Mouse (Mus musculus): ENCODE measurements around the gene Pde4d.

The Pde4d gene

DNA sequence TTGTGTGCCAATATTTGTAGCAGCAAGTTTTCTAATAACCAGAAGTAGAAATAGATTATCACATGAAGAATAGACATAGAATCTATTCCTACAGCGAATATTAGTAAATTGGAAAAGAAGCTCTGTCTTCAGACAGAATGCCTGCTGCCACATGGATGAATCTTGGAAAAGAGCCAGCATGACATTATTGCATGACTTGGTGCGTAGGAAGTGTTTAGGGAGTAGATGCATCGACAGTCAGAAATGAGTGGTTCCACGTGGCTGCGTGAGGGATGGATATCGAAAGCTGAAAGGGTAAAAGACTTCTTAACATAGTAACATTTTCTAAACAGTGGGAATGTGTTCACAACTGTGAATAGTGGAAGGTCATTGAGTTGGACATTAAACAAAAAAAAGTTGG lies 912.6 kb downstream of the Pde4d start:
- intact Hi-C loops (cut with DNase I), result no loop called here

- intact Hi-C loops (cut with DNase I), result no loop called here
Observed at GRCm38 (mm10) chr13:109374465-109374864, 924.7 kb downstream of the Pde4d start.

DNA sequence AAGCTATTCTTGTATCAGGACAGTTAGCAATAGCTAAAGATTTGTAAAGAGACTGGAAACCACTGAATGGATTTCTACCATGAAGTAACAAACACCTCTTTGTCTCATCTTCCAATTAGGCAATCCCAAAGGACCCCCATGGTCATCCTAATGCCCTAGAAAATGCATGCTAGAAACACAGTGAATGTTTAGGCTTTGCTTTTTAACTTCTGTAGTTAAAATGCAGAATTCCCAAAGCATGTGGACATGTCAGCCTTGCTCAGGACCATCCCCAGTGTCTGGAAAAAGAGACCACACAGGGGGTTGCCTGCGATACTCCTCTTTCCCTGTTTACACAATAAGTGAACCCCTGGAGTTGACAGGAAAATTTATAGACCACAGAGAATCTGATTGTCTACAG lies 926.9 kb downstream of the Pde4d start:
- intact Hi-C loops (cut with DNase I), result no loop called here

DNA sequence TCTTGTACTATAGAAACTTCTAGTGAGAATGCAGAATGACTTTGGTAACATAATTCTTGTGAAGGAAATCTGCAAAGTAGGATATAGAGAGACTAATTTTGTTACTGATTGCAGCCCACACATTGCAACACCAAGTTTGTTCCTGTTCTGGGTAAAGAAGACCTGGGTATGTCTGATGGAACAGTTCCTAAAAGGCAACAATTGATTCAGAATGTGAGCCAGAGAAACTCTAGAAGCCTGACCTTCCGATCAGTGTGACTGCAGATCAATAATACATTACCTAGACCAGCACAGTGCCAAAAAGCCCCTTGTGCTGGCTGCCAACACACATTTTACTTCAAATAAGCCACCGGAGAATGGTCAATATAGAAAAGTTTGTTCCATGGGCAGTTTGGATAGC lies 930.4 kb downstream of the Pde4d start:
- intact Hi-C loops (cut with DNase I), result no loop called here

GRCm38 (mm10) chr13:109388626-109389220 lies 939.0 kb downstream of the Pde4d start:
- intact Hi-C loops (cut with DNase I), result no loop called here

DNA sequence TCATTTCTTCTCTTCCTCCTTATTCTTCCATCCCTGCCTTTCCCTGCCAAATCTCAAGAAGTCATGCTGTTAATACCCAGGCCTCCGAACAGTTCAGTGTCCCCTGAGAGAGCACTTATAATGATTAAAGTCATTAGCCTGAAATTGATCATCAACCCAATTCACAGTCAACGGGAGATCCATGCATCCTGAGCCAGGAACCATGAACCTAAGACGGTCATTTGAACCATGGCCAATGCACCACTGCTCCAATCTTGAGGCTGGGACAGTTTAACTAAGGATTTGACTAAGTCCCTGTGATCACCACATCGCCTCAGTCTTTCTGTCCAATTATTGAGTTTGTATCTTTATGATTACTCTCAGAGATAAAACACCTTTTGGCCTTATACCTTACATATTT lies 952.6 kb downstream of the Pde4d start:
- intact Hi-C loops (cut with DNase I), result no loop called here

GRCm38 (mm10) chr13:109402936-109403335 lies 953.2 kb downstream of the Pde4d start:
- intact Hi-C loops (cut with DNase I), result no loop called here

DNA sequence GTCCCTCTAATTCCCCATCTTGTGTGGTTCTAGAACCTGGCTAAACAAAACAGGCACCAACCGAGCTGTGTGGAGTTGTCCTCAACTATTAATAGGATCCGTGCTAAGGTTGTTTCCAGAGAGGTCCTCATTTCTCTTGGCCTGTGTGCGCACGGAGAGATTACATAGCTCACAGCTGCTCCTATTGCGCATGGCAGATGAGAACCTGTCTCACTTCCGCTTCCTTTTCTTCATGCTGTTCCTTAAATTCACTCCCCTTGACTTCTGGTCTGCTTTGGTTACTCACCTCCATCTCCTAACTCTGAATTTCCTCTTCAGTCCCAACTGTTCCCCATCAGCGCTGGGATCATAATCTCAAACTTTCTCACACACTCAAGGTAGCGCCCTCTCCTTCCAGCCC lies 956.6 kb downstream of the Pde4d start:
- intact Hi-C loops (cut with DNase I), result no loop called here

DNA sequence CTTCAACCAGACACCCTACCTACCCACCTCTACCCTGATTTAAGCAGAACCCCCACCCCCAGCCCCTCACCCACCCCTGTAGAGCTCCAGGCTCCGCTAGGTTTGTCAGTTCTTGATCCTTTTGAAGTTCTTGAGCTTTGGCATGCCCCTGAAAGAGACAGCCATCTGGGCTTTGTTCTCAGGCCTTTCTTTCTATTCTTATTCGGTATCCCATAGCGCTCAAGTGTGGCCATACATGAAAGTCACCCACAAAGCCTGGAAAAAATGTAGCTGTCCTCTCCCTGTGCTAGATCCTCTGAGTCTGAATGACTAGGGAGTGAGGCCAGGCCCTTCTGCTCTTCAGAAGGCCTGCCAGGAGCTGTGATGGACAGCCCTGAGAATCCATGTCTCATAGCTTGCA lies 957.6 kb downstream of the Pde4d start:
- intact Hi-C loops (cut with DNase I), result no loop called here

DNA sequence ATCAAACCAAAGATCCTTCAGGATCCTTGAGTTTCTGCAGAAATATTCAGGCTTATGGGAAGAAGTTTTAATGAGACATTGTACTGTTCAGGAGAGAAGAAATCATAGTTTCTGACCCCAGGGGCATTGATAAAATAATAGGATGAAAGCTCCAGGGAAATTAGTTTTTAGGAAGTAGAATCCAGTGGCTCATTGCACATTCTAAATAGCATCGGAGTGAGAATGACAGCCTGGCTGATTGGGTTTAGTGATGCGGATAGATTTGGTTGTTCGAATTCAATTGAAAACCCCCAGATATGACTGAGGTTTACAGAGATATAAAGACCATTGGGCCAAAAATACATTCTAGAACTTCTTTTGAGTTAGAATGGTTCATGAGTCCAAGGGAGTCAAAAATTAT lies 970.7 kb downstream of the Pde4d start:
- intact Hi-C loops (cut with DNase I), result no loop called here

DNA sequence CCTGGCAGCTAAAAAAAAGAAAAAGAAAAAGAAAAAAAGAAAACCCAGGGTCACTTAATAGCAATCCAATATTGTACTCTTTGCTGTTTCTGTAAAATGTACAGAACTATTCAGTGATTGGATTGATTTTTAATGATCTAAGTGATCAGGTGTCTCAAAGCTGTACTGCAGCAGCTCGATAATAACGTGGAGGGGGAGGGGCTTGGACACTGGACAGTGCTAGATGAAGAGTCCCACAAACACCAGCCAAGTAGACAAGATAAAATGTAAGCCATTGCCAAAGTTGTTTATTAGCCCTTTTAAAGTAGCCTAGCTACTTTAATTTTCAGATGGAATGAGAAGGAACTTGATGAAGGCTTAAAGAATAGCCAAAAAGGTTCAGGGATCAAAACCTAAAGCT lies 975.2 kb downstream of the Pde4d start:
- intact Hi-C loops (cut with DNase I), result no loop called here

DNA sequence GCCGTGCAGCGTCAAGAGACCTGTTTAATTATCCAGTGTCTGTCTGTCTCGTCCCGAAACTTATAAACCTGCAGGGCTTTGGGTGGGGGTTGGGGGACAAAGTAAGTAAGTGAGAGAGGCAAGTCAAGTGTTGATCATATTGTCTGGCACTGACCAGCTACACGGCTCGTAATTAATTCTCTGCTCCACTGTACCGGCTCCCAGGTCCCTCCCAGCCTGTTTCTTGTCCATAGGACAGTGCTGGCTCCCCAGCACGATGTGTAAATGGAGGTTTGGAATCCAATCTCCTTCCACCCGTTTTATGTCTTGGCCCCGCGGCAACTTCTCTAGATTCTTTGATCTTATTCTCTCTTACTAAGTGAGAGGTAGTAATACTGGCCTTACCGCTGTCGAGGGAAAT lies 975.8 kb downstream of the Pde4d start:
- intact Hi-C loops (cut with DNase I), result no loop called here

DNA sequence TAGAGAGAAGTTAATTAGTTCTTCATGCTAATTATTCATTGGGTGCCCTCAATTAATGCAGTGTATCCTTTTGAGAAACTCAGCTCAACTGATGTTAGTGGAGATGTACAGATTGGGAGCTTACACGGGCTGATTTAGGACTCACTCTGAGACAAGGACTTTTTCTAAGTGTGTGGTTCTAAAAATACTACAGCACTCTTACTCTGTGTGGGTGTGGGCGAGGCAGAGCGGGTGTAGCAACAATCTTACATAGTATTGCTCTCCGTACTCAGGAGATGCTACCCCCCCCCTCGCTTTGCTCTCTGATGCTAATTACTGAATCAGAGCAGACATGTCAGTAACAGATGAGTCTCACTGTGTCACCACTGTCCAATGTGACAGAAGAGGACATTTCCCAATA lies 976.3 kb downstream of the Pde4d start:
- intact Hi-C loops (cut with DNase I), result no loop called here

- intact Hi-C loops (cut with DNase I), result no loop called here
Observed at GRCm38 (mm10) chr13:109427541-109427940, 977.8 kb downstream of the Pde4d start.

- intact Hi-C loops (cut with DNase I), result no loop called here
Observed at GRCm38 (mm10) chr13:109429544-109429943, 979.8 kb downstream of the Pde4d start.

- intact Hi-C loops (cut with DNase I), result no loop called here
Observed at GRCm38 (mm10) chr13:109437231-109437776, 987.6 kb downstream of the Pde4d start.

DNA sequence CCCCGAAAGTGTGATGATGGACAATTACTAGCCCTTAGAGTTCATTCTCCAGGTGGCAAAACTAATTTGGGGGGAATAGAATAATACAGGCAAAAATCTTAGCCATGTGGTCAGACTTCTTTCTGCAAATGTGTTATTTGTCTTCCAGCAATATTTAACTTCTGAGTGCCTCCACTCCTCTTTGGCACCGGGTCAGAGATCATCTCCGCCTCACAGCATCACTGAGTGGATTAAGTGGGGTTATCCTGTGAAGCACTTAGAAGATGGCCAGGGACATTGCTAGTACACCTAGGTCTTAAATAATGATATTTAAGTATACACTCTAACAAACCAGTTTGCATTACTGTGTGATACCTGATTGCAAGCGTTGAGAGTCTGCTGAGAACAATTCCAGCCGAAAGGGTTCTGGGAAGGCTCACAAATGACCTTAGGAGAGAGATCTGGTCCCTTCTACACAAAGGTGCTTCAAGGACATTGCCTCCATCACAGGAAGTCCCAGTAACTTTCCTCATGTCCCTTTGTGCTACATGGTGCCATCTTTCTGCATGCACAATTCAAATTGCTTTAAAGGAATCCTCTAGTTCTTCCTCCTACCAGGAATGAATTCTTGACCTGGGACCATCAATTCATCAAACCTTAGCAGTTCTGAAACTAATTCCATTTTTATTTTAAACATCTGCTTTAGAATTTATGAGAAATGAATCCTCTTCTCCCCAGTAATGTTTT lies 989.9 kb downstream of the Pde4d start:
- intact Hi-C loops (cut with DNase I), result no loop called here

DNA sequence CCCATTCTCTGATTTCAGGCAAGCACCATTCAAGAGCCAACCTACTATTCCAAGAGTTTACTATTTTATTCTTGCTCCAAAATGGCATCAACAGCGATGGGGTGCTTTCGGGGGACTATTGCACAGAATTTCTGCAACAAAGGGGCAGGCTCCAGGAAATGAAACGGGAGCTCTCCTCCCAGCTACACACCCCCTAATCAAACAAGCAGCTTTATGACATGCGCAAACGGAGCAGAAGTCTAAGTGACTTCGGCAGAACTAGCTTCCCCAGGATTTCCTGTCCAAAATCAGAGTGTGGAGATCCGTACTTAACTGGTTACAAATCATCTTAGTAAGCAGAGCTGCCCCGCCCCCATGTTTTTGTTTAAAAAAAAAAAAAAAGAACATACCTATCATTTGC lies 990.6 kb downstream of the Pde4d start:
- intact Hi-C loops (cut with DNase I), result no loop called here

DNA sequence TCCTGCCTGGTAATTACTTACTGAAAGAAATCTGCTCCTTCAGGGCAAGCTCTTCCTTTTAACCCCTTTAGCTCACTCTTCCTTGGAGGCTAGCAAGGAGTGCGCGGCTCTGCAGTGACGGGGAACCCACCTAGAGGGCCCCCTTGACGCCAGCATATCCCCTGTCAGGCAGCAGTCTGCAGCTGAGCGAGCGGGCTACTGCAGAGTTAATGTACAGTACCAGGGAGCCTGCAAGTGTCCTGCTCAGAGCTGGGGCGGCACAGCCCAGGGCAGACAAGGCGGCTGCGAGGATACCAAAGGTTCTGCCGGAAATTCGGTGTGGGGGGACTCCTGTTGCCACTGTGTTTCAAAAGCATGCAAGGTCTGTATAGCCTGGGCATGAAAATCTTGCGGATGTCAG lies 991.1 kb downstream of the Pde4d start:
- intact Hi-C loops (cut with DNase I), result no loop called here

DNA sequence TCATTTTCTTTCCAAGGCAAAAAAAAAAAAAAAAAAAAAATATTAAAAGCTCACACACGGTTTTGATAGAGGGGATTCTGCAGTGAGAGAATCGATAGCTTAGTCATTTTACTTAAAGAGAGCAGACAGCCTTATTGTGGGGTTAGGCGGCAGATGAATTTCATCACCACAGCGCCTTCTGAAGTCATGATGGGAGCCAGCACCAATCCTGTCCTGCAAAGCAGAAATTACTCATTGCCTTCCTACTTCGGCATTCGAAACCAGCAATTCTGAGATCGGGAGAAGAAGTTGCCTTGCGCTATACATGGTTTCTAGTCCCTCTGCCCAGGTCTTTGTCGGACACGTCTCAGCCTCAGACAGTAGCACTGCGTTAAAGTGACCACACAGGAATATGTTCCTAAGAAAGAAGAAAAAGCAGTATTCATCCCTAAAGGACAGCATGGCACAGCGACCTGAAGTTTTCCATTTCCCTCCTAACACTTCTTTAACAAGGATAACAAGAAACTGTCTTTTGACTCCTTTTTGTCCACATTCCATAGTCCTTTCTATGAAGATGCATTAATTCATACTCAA lies 991.7 kb downstream of the Pde4d start:
- intact Hi-C loops (cut with DNase I), result no loop called here

GRCm38 (mm10) chr13:109446138-109446537 lies 996.4 kb downstream of the Pde4d start:
- intact Hi-C loops (cut with DNase I), result no loop called here

- intact Hi-C loops (cut with DNase I), result no loop called here
Observed at GRCm38 (mm10) chr13:109448121-109448520, 998.4 kb downstream of the Pde4d start.

GRCm38 (mm10) chr13:109474344-109474743 lies 1024.6 kb downstream of the Pde4d start:
- intact Hi-C loops (cut with DNase I), result no loop called here
